Mouse (Mus musculus) liver, embryonic 13.5 days (tissue): Measurements from ENCODE around the gene Fam219b. TPM values are rescaled to one million over a fixed set of nuclear protein-coding genes. Genes with fewer than 3 reads are reported as not detected.

ENCODE experiments used
- ATAC-seq: fragments of 200-750 bp; cut with Nextera tagmentation; 2 replicates; pipeline ENCODE4 v1.8.0; 2017; ENCODE audit warnings: low read depth, mild to moderate bottlenecking, moderate number of reproducible peaks, moderate library complexity
- DNase-seq: peaks from one replicate; pipeline ENCODE4 v3.0.0; 2022
- H3K27ac ChIP-seq: fragments of 300-500 bp; sonication (generic); 2 replicates; pipeline ENCODE4 v1.5.1; 2015; ENCODE audit warnings: moderate library complexity, mild to moderate bottlenecking, inconsistent platforms
- H3K27me3 ChIP-seq: fragments of 300-500 bp; sonication (generic); 2 replicates; pipeline ENCODE4 v1.6.1; 2015; ENCODE audit warnings: mild to moderate bottlenecking, inconsistent platforms
- H3K36me3 ChIP-seq: fragments of 300-500 bp; sonication (generic); 2 replicates; pipeline ENCODE4 v1.6.1; 2015; ENCODE audit warnings: mild to moderate bottlenecking, inconsistent platforms
- H3K4me1 ChIP-seq: fragments of 300-500 bp; sonication (generic); replicated peaks from 2 replicates; pipeline ENCODE4 v1.6.1; 2015; ENCODE audit warnings: inconsistent platforms
- H3K4me2 ChIP-seq: fragments of 300-500 bp; sonication (generic); 2 replicates; pipeline ENCODE4 v1.6.1; 2015; ENCODE audit warnings: inconsistent platforms, mild to moderate bottlenecking, moderate library complexity
- H3K4me3 ChIP-seq: fragments of 300-500 bp; sonication (generic); replicated peaks from 2 replicates; pipeline ENCODE4 v1.5.1; 2015; ENCODE audit warnings: mild to moderate bottlenecking, inconsistent platforms
- H3K9ac ChIP-seq: fragments of 300-500 bp; sonication (generic); 2 replicates; pipeline ENCODE4 v1.6.1; 2015; ENCODE audit warnings: mild to moderate bottlenecking, inconsistent platforms
- H3K9me3 ChIP-seq: fragments of 300-500 bp; sonication (generic); replicated peaks from 2 replicates; pipeline ENCODE4 v1.6.1; 2016; ENCODE audit warnings: inconsistent platforms
- WGBS: fragments of 180-500 bp; shearing (Covaris S2); methylation state at CpG from one replicate; pipeline ENCODE4 v1.1.7; 2015; ENCODE audit not compliant: insufficient replicate concordance; 5-methylcytosine and 5-hydroxymethylcytosine counted together
- polyA plus RNA-seq: library from polyadenylated mRNA; unstranded; fragments of >200 nt; fragmentation: Nextera tagmentation; extraction: Ambion mirVana; gene quantifications from 2 replicates; pipeline ENCODE4 v1.2.1, GENCODE M21; 2015

Fam219b gene
- polyA plus RNA-seq, 1 experiment from 2014 or later: 8.2 TPM

GRCm38 (mm10) chr9:57552139-57552887, 15.0 kb downstream of the Fam219b start, which contains the start of gene Mpi:
TSS of gene Mpi (minus strand) at chr9:57552763.
- ATAC-seq (0 out of 2 replicates have a peak, but pooled peaks have one; percentile 31), DNase-seq (no peak)
- peaks cover 20% of the 10 kb centered on the region for H3K36me3 ChIP-seq
- H3K4me3 ChIP-seq: peak within 1 kb of the TSS; percentile 69
- WGBS: under 1% methylated on average over 28 of the region's 28 CpGs
- peak within 1 kb of the TSS; percentile 69 for H3K9ac ChIP-seq
- H3K9me3 ChIP-seq: no peaks in the 10 kb centered on the region
- H3K4me1 ChIP-seq: peaks cover 32% of the 10 kb centered on the region
- peak within 1 kb of the TSS; percentile 75 for H3K4me2 ChIP-seq
- no peaks in the 10 kb centered on the region for H3K27me3 ChIP-seq
- H3K27ac ChIP-seq: no peak within 1 kb of the TSS

- Histone ChIP-seq H3K27me3 (no peaks in the 10 kb centered on the region), H3K4me2 (peak overlapping the region; percentile 75; the same call in 1 of the 2 replicates), H3K9me3 (no peaks in the 10 kb centered on the region), H3K9ac (no peak overlapping the region), H3K27ac (no peak overlapping the region), H3K36me3 (peaks cover 20% of the 10 kb centered on the region), H3K4me3 (0 out of 2 replicates have a peak overlapping the region, but pooled peaks have one; percentile 69), H3K4me1 (peaks cover 24% of the 10 kb centered on the region)
- no peak for ATAC-seq
- WGBS: 73% methylated on average over 11 of the region's 11 CpGs
- DNase-seq: no peak
Measured at GRCm38 (mm10) chr9:57553119-57553518, 15.8 kb downstream of the Fam219b start.

- WGBS: 68% methylated on average over 3 of the region's 3 CpGs
- Histone ChIP-seq H3K4me3 (no peak overlapping the region), H3K4me1 (peaks cover 19% of the 10 kb centered on the region), H3K9ac (no peak overlapping the region), H3K9me3 (no peaks in the 10 kb centered on the region), H3K36me3 (peaks cover 7% of the 10 kb centered on the region; the same call in 1 of the 2 replicates), H3K4me2 (no peak overlapping the region), H3K27me3 (no peaks in the 10 kb centered on the region), H3K27ac (no peak overlapping the region)
- DNase-seq (no peak), ATAC-seq (no peak)
Measured at GRCm38 (mm10) chr9:57554753-57555152, 17.4 kb downstream of the Fam219b start.

- ATAC-seq (no peak), DNase-seq (no peak)
- H3K27ac ChIP-seq: no peak overlapping the region
- 57% methylated on average over 3 of the region's 3 CpGs for WGBS
- H3K9me3 ChIP-seq: no peaks in the 10 kb centered on the region
- H3K9ac ChIP-seq: no peak overlapping the region
- no peak overlapping the region for H3K4me3 ChIP-seq
- no peak overlapping the region for H3K4me2 ChIP-seq
- H3K27me3 ChIP-seq: no peaks in the 10 kb centered on the region
- H3K36me3 ChIP-seq: no peaks in the 10 kb centered on the region
- H3K4me1 ChIP-seq: peaks cover 20% of the 10 kb centered on the region
Measured at GRCm38 (mm10) chr9:57557215-57557614, 19.9 kb downstream of the Fam219b start.

GRCm38 (mm10) chr9:57558625-57559024, 21.3 kb downstream of the Fam219b start:
- Histone ChIP-seq H3K36me3 (no peaks in the 10 kb centered on the region), H3K27ac (no peak overlapping the region), H3K27me3 (no peaks in the 10 kb centered on the region), H3K4me3 (no peak overlapping the region), H3K4me2 (no peak overlapping the region), H3K4me1 (peaks cover 31% of the 10 kb centered on the region), H3K9me3 (no peaks in the 10 kb centered on the region), H3K9ac (no peak overlapping the region)
- ATAC-seq (no peak), DNase-seq (no peak)
- 59% methylated on average over 4 of the region's 4 CpGs for WGBS

- 44% methylated on average over 2 of the region's 2 CpGs for WGBS
- Histone ChIP-seq H3K9ac (no peak overlapping the region), H3K27me3 (no peaks in the 10 kb centered on the region), H3K4me3 (no peak overlapping the region), H3K9me3 (no peaks in the 10 kb centered on the region), H3K4me2 (no peak overlapping the region), H3K36me3 (no peaks in the 10 kb centered on the region), H3K4me1 (peaks cover 36% of the 10 kb centered on the region), H3K27ac (no peak overlapping the region)
- ATAC-seq (no peak), DNase-seq (no peak)
Measured at GRCm38 (mm10) chr9:57559568-57559967, 22.2 kb downstream of the Fam219b start.

GRCm38 (mm10) chr9:57560263-57560662, 22.9 kb downstream of the Fam219b start:
- Histone ChIP-seq H3K4me3 (peak overlapping the region; percentile 73), H3K4me1 (peaks cover 36% of the 10 kb centered on the region), H3K27me3 (no peaks in the 10 kb centered on the region), H3K36me3 (no peaks in the 10 kb centered on the region), H3K27ac (no peak overlapping the region), H3K9me3 (no peaks in the 10 kb centered on the region), H3K4me2 (peak overlapping the region; percentile 81), H3K9ac (peak overlapping the region; percentile 75)
- ATAC-seq: no peak
- WGBS: 21% methylated on average over 7 of the region's 7 CpGs
- no peak for DNase-seq

- Histone ChIP-seq H3K36me3 (no peaks in the 10 kb centered on the region), H3K9ac (peak within 1 kb of the TSS; percentile 75), H3K4me1 (peaks cover 41% of the 10 kb centered on the region), H3K4me2 (peak within 1 kb of the TSS; percentile 81), H3K4me3 (peak within 1 kb of the TSS; percentile 73), H3K9me3 (no peaks in the 10 kb centered on the region), H3K27me3 (no peaks in the 10 kb centered on the region), H3K27ac (peak within 1 kb of the TSS; percentile 62; the same call in 1 of the 2 replicates)
- under 1% methylated on average over 37 of the region's 37 CpGs for WGBS
- ATAC-seq (peak; percentile 99), DNase-seq (peak; percentile 90)
Measured at GRCm38 (mm10) chr9:57560861-57561710, 23.8 kb downstream of the Fam219b start, which contains the start of gene Scamp2. TSS of gene Scamp2 (plus strand) at chr9:57560943.

- DNase-seq: no peak
- Histone ChIP-seq H3K36me3 (peaks cover under 1% of the 10 kb centered on the region; the same call in 1 of the 2 replicates), H3K4me1 (peaks cover 41% of the 10 kb centered on the region), H3K9me3 (no peaks in the 10 kb centered on the region), H3K4me3 (peak overlapping the region; percentile 73), H3K4me2 (peak overlapping the region; percentile 81), H3K27ac (peak overlapping the region; percentile 58; the same call in 1 of the 2 replicates), H3K9ac (peak overlapping the region; percentile 75), H3K27me3 (no peaks in the 10 kb centered on the region)
- ATAC-seq: no peak
- WGBS: 63% methylated on average over 13 of the region's 13 CpGs
Measured at GRCm38 (mm10) chr9:57561711-57562099, 24.4 kb downstream of the Fam219b start.

- 33% methylated on average over 4 of the region's 4 CpGs for WGBS
Measured at GRCm38 (mm10) chr9:57562896-57563372, 25.6 kb downstream of the Fam219b start.

GRCm38 (mm10) chr9:57564609-57565008, 27.3 kb downstream of the Fam219b start:
- no peak overlapping the region for H3K4me2 ChIP-seq
- H3K36me3 ChIP-seq: peaks cover 20% of the 10 kb centered on the region
- no peak for ATAC-seq
- no peak for DNase-seq
- no peaks in the 10 kb centered on the region for H3K27me3 ChIP-seq
- no peak overlapping the region for H3K4me3 ChIP-seq
- WGBS: 78% methylated on average over 6 of the region's 6 CpGs
- H3K9me3 ChIP-seq: no peaks in the 10 kb centered on the region
- peaks cover 46% of the 10 kb centered on the region for H3K4me1 ChIP-seq
- no peak overlapping the region for H3K27ac ChIP-seq
- H3K9ac ChIP-seq: no peak overlapping the region

More at GRCm38 (mm10) chr9:57562896-57563372, 25.6 kb downstream of the Fam219b start:
- no peak for DNase-seq
- Histone ChIP-seq H3K36me3 (peaks cover 4% of the 10 kb centered on the region), H3K9ac (no peak overlapping the region), H3K9me3 (no peaks in the 10 kb centered on the region), H3K4me2 (peak overlapping the region; percentile 81), H3K4me1 (peaks cover 46% of the 10 kb centered on the region), H3K27ac (peak overlapping the region; percentile 58), H3K4me3 (no peak overlapping the region), H3K27me3 (no peaks in the 10 kb centered on the region)
- no peak for ATAC-seq
